Mouse (Mus musculus): ENCODE results near the gene Pald1.

Gene Pald1

GRCm38 (mm10) chr10:61325782-61326328 lies 57.5 kb downstream of the Pald1 start:
- no peak for DNase-seq

GRCm38 (mm10) chr10:61324717-61325116 lies 58.6 kb downstream of the Pald1 start:
- peak; percentile 93 for DNase-seq

GRCm38 (mm10) chr10:61318527-61318926 lies 64.8 kb downstream of the Pald1 start:
- DNase-seq, result no peak

DNA sequence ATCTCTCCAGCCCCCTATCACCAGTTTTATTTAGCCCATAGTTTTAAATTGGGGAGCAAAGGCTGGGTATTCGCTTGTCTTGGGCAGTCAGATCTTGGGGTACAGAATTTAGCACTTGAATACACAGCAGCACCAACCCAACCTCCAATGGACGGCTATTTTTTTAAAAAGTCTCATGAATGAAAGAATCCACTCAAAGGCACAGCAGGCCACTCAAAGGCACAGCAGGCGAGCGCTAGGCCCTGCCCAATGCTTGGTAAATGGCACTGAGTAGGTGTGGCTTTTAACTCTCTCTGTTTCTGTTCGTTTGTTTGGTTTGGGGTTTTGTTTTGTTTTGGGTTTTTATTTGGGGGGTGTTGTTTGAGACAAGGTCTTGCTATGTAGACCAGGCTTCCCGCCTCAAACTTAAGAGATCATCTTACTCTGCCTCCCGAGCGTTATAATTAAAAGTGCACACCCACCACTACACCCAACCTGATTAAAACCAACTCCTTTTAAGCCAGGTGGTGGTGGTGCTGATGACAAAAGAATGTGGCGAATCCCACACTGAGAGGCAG lies 67.9 kb downstream of the Pald1 start:
- no peak for DNase-seq

- no peak for DNase-seq
Observed at GRCm38 (mm10) chr10:61313750-61314149, 69.6 kb downstream of the Pald1 start.

- no peak for DNase-seq
Observed at GRCm38 (mm10) chr10:61312754-61313153, 70.6 kb downstream of the Pald1 start.

- DNase-seq, result no peak
Observed at GRCm38 (mm10) chr10:61312159-61312558, 71.2 kb downstream of the Pald1 start.

- DNase-seq, result peak; percentile 96
Observed at GRCm38 (mm10) chr10:61308706-61309320, 74.5 kb downstream of the Pald1 start.

DNA sequence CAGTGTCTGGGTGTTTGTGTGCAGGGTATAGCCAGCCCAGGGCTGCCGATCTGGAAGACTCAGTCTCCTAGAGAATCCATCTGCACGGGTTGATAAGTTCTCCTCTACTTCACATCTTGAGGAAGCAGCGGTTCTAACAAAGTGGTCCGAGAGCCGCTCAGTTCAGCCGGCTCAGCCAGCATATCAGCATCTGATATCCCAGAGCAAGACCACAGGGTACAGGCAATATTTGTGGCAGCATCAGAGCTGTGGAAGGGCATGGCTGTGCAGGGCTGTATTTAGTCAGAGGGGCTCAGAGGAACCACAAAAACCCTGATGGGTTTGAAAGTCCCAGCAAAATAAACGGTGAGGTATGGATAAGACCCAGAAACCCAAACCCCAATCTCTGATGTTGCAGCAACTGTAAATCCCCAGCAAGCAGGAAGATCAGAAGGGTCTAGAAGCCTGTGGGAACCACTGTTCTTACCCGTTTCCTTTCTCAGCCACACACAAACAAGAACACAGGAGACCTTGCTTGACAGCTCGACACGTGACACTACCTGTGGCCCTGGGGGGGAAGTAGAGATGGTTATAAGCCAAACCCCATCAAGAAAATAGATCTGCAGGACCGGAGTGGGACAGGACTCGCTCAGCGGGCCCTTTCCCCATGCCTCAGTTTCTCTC lies 77.3 kb downstream of the Pald1 start:
- DNase-seq, result no peak

- peak; percentile 60 for DNase-seq
Observed at GRCm38 (mm10) chr10:61304046-61304445, 79.3 kb downstream of the Pald1 start.

DNA sequence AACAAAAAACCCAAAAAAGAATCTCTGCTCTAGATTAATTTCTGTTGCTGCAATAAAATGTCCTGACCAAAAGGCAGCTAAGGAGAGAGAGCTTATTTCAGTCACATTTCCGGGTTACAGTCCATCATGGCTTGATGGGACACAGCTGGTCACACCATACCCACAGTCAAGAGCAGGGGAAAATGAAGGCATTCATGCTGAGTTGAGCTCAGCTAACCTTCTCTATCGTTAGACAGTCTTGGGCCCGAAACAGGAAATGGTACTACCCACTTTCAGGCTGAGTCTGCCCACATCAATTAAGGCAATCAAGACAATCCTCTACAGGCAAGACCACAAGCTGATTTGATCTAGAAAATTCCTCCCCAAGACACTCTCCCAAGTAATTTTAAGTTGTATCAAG lies 82.3 kb downstream of the Pald1 start:
- DNase-seq, result no peak

GRCm38 (mm10) chr10:61297477-61297876 lies 85.9 kb downstream of the Pald1 start, which contains the start of gene Prf1:
Gene Prf1, plus strand, starts transcription at chr10:61297833.
- no peak for DNase-seq

- peak; percentile 68 for DNase-seq
Observed at GRCm38 (mm10) chr10:61296713-61297445, 86.5 kb downstream of the Pald1 start.

DNA sequence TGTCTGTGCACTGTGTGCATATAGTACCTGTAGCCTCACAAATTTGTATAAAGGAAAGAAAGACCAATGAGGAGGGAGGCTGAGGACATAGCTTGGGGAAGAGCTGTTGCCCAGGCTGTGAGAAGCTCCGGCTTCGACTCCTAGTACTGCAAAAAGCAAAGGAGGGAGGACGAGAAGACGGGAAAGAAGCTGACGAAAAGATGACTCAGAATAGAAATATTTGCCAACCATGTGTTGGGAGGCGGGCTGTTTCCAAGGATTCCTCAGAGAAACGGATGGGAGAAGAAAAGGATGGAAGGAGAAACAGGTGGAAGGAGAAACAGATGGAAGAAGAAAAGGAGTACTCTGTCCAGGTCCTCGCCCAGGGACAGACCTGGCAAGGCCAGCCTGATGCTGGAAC lies 89.1 kb downstream of the Pald1 start:
- no peak for DNase-seq

DNA sequence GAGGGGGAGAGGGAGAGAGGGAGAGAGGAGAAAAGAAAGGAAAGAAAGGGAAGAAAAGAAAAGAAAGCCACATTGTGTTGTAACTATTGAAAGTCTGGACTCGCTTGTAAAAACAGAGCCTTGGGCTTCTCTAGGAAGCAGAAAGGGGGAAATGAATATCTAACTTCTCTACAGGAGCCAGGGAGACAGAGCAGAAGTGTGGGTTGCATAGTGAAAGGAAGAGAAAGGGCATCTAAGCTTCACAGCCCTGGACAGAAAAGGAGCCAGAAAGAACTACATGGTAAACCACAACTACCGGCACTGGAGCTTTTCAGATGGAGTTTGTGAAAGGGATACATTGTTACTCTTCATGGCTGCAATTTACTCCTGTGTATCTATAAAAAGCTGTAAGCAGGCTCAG lies 92.9 kb downstream of the Pald1 start:
- no peak for DNase-seq

DNA sequence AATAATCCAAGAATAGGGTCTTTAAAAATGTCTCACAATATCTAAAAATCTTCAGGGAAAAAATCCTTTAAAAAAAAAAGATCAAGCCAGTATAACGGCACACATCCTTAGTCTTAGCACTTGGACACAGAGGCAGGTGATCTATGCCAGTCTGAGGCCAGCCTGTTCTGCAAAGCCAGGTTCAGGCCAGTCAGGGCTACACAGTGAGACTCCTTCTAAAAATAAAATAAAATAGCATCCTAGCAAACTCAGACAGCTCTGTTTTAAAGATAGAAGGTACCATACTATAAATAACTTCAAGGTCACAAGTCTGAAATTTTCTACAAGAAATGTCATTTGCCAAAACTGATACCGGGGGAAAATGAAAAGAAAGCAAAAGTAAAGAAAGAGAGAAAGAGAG lies 93.3 kb downstream of the Pald1 start:
- no peak for DNase-seq

- no peak for DNase-seq
Observed at GRCm38 (mm10) chr10:61286246-61286645, 97.1 kb downstream of the Pald1 start.

DNA sequence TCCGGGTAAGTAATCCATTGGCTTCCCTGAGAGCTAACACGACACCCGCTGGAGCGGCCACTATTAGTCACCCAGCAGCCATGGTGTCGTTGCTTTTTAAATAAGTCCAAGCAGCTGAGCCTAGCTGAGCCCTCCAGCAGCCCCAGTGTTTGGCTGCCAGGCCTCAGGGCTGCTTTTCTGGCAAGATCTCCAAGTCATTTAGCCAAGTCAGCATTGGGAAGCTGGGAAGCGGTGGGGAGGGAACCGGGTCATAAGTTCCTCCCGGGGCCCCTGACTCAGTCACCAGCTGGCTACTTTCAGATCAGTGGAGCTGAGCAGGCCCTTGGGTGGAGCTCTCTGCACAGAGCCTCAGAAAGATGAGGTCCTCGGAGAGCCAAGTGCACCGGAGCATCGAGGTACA lies 98.1 kb downstream of the Pald1 start:
- peak; percentile 99 for DNase-seq

- peak; percentile 95 for DNase-seq
Observed at GRCm38 (mm10) chr10:61284309-61284708, 99.0 kb downstream of the Pald1 start.

DNA sequence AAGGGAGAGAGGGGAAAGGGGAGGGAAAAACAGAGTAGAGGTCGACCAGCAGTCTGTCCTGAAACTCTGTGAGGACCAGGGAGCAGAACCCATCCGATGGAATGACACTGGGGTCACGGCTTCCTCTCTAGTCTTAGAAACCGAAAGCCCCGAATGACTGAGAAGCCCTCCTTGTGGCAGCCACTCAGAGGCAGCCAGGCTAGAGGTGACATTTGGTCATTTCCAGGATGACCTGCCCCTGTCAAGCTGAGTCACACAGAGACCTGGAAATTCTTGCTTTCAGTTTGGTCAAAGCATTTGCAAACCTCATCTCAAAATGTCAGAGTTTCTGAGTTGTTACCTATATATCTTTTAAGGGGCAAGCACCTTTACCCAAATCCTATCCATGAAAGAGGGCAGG lies 102.2 kb downstream of the Pald1 start:
- no peak for DNase-seq

DNA sequence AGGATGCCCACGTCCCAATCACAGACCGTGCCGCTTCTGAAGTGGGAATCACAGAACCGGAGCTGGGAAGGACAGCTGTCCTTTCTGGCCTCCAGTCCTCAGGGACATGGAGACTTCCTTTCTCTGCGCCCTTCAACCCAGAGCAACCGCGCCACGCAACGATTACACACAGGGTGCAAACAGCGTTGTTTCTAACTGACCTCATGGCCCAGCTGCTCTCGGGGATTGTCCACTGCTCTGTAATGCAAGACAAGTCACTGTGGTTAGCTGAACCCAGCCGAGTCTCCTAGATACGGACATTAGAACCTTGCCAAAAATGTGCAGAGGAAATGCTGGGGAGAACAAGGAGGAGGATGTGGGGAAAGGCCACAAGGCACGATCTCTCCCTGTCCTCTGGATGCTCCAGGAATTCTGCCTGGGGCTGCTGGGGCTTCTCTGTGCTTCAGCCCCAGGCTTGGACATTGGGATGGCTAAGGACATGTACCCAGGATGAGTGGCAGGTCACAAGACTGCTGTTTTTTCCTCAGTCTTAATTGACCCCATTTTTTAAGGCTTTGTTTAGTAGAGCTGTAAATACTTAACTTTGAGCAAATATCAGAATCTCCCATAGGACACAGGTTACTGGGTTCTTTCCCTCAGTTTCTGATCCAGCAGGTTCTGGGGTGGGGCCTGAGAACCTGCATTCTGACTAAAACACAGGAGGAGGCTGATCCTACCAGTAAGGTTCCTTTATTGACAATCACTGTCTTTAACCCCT lies 105.2 kb downstream of the Pald1 start:
- peak; percentile 99 for DNase-seq

DNA sequence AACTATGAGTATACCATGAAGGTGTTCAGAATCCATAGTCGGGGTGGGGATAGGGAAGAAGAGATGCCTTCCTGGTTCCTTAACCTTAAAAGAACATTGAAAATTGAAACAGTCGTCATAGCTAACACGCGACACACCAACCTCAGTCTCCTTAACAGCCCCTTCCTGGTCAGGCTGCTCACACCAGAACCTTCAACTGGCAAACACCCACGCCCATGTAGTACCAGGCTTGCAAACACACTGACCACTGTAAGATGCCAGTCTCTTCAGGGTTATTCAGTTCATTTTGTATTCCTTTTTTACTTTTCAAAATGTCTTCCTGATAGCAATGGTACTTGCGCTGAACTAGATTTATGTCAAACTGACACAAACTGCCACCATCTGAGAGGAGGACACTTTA lies 106.3 kb downstream of the Pald1 start:
- DNase-seq, result no peak

GRCm38 (mm10) chr10:61275669-61276110 lies 107.6 kb downstream of the Pald1 start:
- DNase-seq, result no peak
